ENCODE assay signal across 15 mouse cellular contexts in the genomic region with DNA sequence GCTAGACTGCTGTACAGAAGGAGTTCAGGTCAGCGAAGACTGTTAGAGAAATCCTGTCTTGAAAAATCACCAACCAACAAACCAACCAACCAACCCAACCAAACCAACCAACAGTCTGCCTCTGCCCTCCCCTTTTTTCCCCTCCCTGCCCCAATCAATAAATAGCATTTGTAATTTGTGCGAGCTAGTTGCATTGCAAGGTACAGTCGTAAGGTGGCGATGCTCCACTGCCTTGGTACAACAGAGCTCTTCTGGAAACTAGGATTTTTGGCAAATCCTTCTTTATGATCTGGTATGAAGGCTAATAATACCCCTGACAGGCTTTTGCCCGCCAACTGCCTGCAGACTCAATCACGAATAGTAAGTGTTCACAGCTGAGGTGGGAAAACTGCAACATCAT. TPM values are rescaled to one million over a fixed set of nuclear protein-coding genes. Genes with fewer than 3 reads are reported as not detected.
DNase-seq lines count a peak whose midpoint lies in the region; ATAC-seq and TF ChIP-seq lines count a peak whose summit lies in the region.
"Had no signal": no experiment of that assay in that cellular context is flagged by ENCODE, and none has a peak within 500 bp of the region (broad histone marks: within the 10 kb centered on the region; RNA-seq: fewer than 3 reads in every experiment).

No protein-coding gene starts in this region.

- H3K9me3 ChIP-seq in forebrain, postnatal 0 days (ENCODE audit: low read length) = no peaks in the 10 kb centered on the region
- no peaks in the 10 kb centered on the region for H3K9me3 ChIP-seq in forebrain, embryonic 16.5 days (ENCODE audit: control insufficient read depth, low read length)
- H3K9me3 ChIP-seq in liver, embryonic 14.5 days (ENCODE audit: control insufficient read depth, low read length) = no peaks in the 10 kb centered on the region
- no peaks in the 10 kb centered on the region for H3K9me3 ChIP-seq in liver, embryonic 11.5 days (ENCODE audit: control insufficient read depth, low read length)
- H3K9me3 ChIP-seq: G1E had no signal

- H3K4me2 ChIP-seq in forebrain, postnatal 0 days (ENCODE audit: low read depth) = no peak overlapping the region
- H3K4me2 ChIP-seq in forebrain, embryonic 16.5 days (ENCODE audit: low read length) = no peak overlapping the region
- H3K4me2 ChIP-seq in liver, embryonic 14.5 days (ENCODE audit: low read depth) = no peak overlapping the region
- H3K4me2 ChIP-seq in liver, embryonic 11.5 days = no peak overlapping the region

- H3K4me3 ChIP-seq in forebrain, postnatal 0 days (ENCODE audit: low read depth, low read length) = no peak overlapping the region
- no peak overlapping the region for H3K4me3 ChIP-seq in forebrain, embryonic 16.5 days (replicated peaks; ENCODE audit: low read length)
- no peak overlapping the region for H3K4me3 ChIP-seq in liver, embryonic 14.5 days (ENCODE audit: insufficient read depth in 1 of 2, low read depth in 2 of 2, low read length in 2 of 2)
- no peak overlapping the region for H3K4me3 ChIP-seq in liver, embryonic 11.5 days (ENCODE audit: low read depth, low read length)
- H3K4me3 ChIP-seq: myocyte had no signal

- 61% methylated on average over 6 of the region's 6 CpGs for WGBS in forebrain, postnatal 0 days
- WGBS in forebrain, embryonic 16.5 days = 55% methylated on average over 6 of the region's 6 CpGs
- 46% methylated on average over 6 of the region's 6 CpGs for WGBS in liver, embryonic 14.5 days (ENCODE audit: insufficient replicate concordance)
- WGBS in liver, embryonic 11.5 days = 57% methylated on average over 6 of the region's 6 CpGs

- no peaks in the 10 kb centered on the region for H3K27me3 ChIP-seq in forebrain, postnatal 0 days (ENCODE audit: insufficient read depth, low read length)
- no peaks in the 10 kb centered on the region for H3K27me3 ChIP-seq in forebrain, embryonic 16.5 days (replicated peaks; ENCODE audit: control insufficient read depth, insufficient read depth, low read length)
- H3K27me3 ChIP-seq in liver, embryonic 14.5 days (ENCODE audit: control insufficient read depth, insufficient read depth, low read length) = no peaks in the 10 kb centered on the region
- no peaks in the 10 kb centered on the region for H3K27me3 ChIP-seq in liver, embryonic 11.5 days (replicated peaks; ENCODE audit: control insufficient read depth, insufficient read depth, low read length)

- no peaks in the 10 kb centered on the region for H3K4me1 ChIP-seq in forebrain, postnatal 0 days (ENCODE audit: insufficient read depth)
- no peaks in the 10 kb centered on the region for H3K4me1 ChIP-seq in forebrain, embryonic 16.5 days (replicated peaks; ENCODE audit: control insufficient read depth, insufficient read depth, low read length)
- no peaks in the 10 kb centered on the region for H3K4me1 ChIP-seq in liver, embryonic 14.5 days (replicated peaks; ENCODE audit: control insufficient read depth in 2 of 2, insufficient read depth in 2 of 2, low read length in 1 of 2)
- H3K4me1 ChIP-seq in liver, embryonic 11.5 days (replicated peaks; ENCODE audit: control insufficient read depth, insufficient read depth, low read length) = no peaks in the 10 kb centered on the region

- intact Hi-C loops in gastrocnemius, postnatal 36 days (cut with DNase I) = no loop called here

- no peak for ATAC-seq in forebrain, postnatal 0 days
- ATAC-seq in forebrain, embryonic 16.5 days = no peak
- no peak for ATAC-seq in liver, embryonic 14.5 days (ENCODE audit: insufficient read depth)
- no peak for ATAC-seq in liver, embryonic 11.5 days (replicated peaks; ENCODE audit: low FRiP score)

- DNase-seq in forebrain, postnatal 0 days = peak; percentile 1
- DNase-seq in liver, embryonic 14.5 days (ENCODE audit: low read depth in 3 of 3, low spot score in 3 of 3) = no peak
- DNase-seq in liver, embryonic 11.5 days (ENCODE audit: low spot score) = no peak
- DNase-seq in adrenal gland, postnatal 25 days = peak; percentile 1
- peak; percentile 34 for DNase-seq in layer of hippocampus, adult 9-11 months
- DNase-seq in gastrocnemius, postnatal 36 days = no peak
- DNase-seq in right cerebral cortex, postnatal 25 days = no peak
- DNase-seq: gastrocnemius, postnatal 14 days; heart, postnatal 36 days; lung, postnatal 36 days had no signal

- H3K9ac ChIP-seq in forebrain, postnatal 0 days = no peak overlapping the region
- no peak overlapping the region for H3K9ac ChIP-seq in forebrain, embryonic 16.5 days (replicated peaks; ENCODE audit: low read depth, low read length)
- H3K9ac ChIP-seq in liver, embryonic 14.5 days (replicated peaks) = no peak overlapping the region
- H3K9ac ChIP-seq in liver, embryonic 11.5 days (ENCODE audit: low read depth, low read length) = no peak overlapping the region

- no peak for TF ChIP-seq EP300 in liver, embryonic 14.5 days (IDR thresholded peaks at IDR 0.05; ENCODE audit: low read depth)

- H3K27ac ChIP-seq in forebrain, postnatal 0 days (ENCODE audit: low read depth, low read length) = no peak overlapping the region
- H3K27ac ChIP-seq in forebrain, embryonic 16.5 days (ENCODE audit: low read length) = no peak overlapping the region
- no peak overlapping the region for H3K27ac ChIP-seq in liver, embryonic 14.5 days
- no peak overlapping the region for H3K27ac ChIP-seq in liver, embryonic 11.5 days (ENCODE audit: low read depth, low read length)

- no peaks in the 10 kb centered on the region for H3K36me3 ChIP-seq in forebrain, postnatal 0 days (ENCODE audit: insufficient read depth)
- H3K36me3 ChIP-seq in forebrain, embryonic 16.5 days (ENCODE audit: control insufficient read depth, insufficient read depth) = no peaks in the 10 kb centered on the region
- H3K36me3 ChIP-seq in liver, embryonic 14.5 days (replicated peaks; ENCODE audit: control insufficient read depth, insufficient read depth, low read depth) = no peaks in the 10 kb centered on the region
- H3K36me3 ChIP-seq in liver, embryonic 11.5 days (ENCODE audit: control insufficient read depth, insufficient read depth, low read length) = no peaks in the 10 kb centered on the region
- H3K36me3 ChIP-seq: G1E had no signal

- TF ChIP-seq CTCF in forebrain, postnatal 0 days (IDR thresholded peaks at IDR 0.05; ENCODE audit: low read depth) = peak; percentile 25
- 0 out of 2 replicates have a peak, but pooled peaks have one; percentile 6 for TF ChIP-seq CTCF in liver, embryonic 14.5 days (IDR thresholded peaks at IDR 0.05; ENCODE audit: low read depth)

RNA-seq across cellular contexts. Expression of gene Prkx, which starts 16.0 kb away (rescaled TPM):
- 20.9 and 27.4 TPM in 2 replicates for total RNA-seq in forebrain, postnatal 0 days (2014; rRNA removed)
- 18.2 and 21.7 TPM in 2 replicates for polyA plus RNA-seq in forebrain, postnatal 0 days (2015; fragmentation: Nextera tagmentation; extraction: Ambion mirVana)
- polyA plus RNA-seq in forebrain, embryonic 16.5 days (2015; fragmentation: Nextera tagmentation; extraction: Ambion mirVana) = 35.7 and 42.0 TPM in 2 replicates
- polyA plus RNA-seq in liver, embryonic 14.5 days (2012; rRNA removed) = 0.67 and 0.99 TPM in 2 replicates
- polyA plus RNA-seq in liver, embryonic 14.5 days (2014; fragmentation: Nextera tagmentation; extraction: Ambion mirVana) = 1.3 TPM in 2 replicates
- 6.4 and 6.6 TPM in 2 replicates for polyA plus RNA-seq in liver, embryonic 11.5 days (2014; fragmentation: Nextera tagmentation; extraction: Ambion mirVana)
- 12.6 and 15.1 TPM in 2 replicates for total RNA-seq in adrenal gland, postnatal 25 days (2021)
- 1 to 10 TPM; 4.9 to 5.4 TPM for total RNA-seq in gastrocnemius, postnatal 36 days (2021)

RNA-seq across cellular contexts. Expression of gene Pbsn, which starts 41.4 kb away (rescaled TPM):
- total RNA-seq in forebrain, postnatal 0 days (2014; rRNA removed) = not detected in 2 replicates
- polyA plus RNA-seq in forebrain, postnatal 0 days (2015; fragmentation: Nextera tagmentation; extraction: Ambion mirVana) = not detected in 2 replicates
- polyA plus RNA-seq in forebrain, embryonic 16.5 days (2015; fragmentation: Nextera tagmentation; extraction: Ambion mirVana) = not detected in 2 replicates
- polyA plus RNA-seq in liver, embryonic 14.5 days (2012; rRNA removed) = not detected in 2 replicates
- polyA plus RNA-seq in liver, embryonic 14.5 days (2014; fragmentation: Nextera tagmentation; extraction: Ambion mirVana) = not detected in 2 replicates
- polyA plus RNA-seq in liver, embryonic 11.5 days (2014; fragmentation: Nextera tagmentation; extraction: Ambion mirVana) = not detected in 2 replicates
- not detected in 2 replicates for total RNA-seq in adrenal gland, postnatal 25 days (2021)
- total RNA-seq in gastrocnemius, postnatal 36 days (2021) = not detected
- total RNA-seq: G1E; gastrocnemius, postnatal 14 days; heart, postnatal 36 days had no signal
- polyA plus RNA-seq: G1E; kidney, embryonic 14.5 days; myocyte; testis, adult 2 months had no signal

RNA-seq across cellular contexts. Expression of gene Gm14744, which starts 52.5 kb away (rescaled TPM):
- not detected in 2 replicates for total RNA-seq in forebrain, postnatal 0 days (2014; rRNA removed)
- not detected in 2 replicates for polyA plus RNA-seq in forebrain, postnatal 0 days (2015; fragmentation: Nextera tagmentation; extraction: Ambion mirVana)
- polyA plus RNA-seq in forebrain, embryonic 16.5 days (2015; fragmentation: Nextera tagmentation; extraction: Ambion mirVana) = not detected in 2 replicates
- not detected in 2 replicates for polyA plus RNA-seq in liver, embryonic 14.5 days (2012; rRNA removed)
- polyA plus RNA-seq in liver, embryonic 14.5 days (2014; fragmentation: Nextera tagmentation; extraction: Ambion mirVana) = not detected in 2 replicates
- not detected in 2 replicates for polyA plus RNA-seq in liver, embryonic 11.5 days (2014; fragmentation: Nextera tagmentation; extraction: Ambion mirVana)
- not detected in 2 replicates for total RNA-seq in adrenal gland, postnatal 25 days (2021)
- not detected for total RNA-seq in gastrocnemius, postnatal 36 days (2021)
- total RNA-seq: G1E; gastrocnemius, postnatal 14 days; heart, postnatal 36 days had no signal
- polyA plus RNA-seq: G1E; kidney, embryonic 14.5 days; myocyte; testis, adult 2 months had no signal

Comparison
In these comparisons a context has a peak if more than half of its experiments do, and no peak if none do; other contexts are left out.
1. DNase-seq: peak in forebrain, postnatal 0 days (single experiment), adrenal gland, postnatal 25 days (single experiment) and layer of hippocampus, adult 9-11 months (single experiment); none in liver, embryonic 14.5 days (0 of 3), liver, embryonic 11.5 days (single experiment), gastrocnemius, postnatal 36 days (0 of 2) and right cerebral cortex, postnatal 25 days (single experiment).